Mouse (Mus musculus): ENCODE results near the gene Zic4.

Gene Zic4

DNA sequence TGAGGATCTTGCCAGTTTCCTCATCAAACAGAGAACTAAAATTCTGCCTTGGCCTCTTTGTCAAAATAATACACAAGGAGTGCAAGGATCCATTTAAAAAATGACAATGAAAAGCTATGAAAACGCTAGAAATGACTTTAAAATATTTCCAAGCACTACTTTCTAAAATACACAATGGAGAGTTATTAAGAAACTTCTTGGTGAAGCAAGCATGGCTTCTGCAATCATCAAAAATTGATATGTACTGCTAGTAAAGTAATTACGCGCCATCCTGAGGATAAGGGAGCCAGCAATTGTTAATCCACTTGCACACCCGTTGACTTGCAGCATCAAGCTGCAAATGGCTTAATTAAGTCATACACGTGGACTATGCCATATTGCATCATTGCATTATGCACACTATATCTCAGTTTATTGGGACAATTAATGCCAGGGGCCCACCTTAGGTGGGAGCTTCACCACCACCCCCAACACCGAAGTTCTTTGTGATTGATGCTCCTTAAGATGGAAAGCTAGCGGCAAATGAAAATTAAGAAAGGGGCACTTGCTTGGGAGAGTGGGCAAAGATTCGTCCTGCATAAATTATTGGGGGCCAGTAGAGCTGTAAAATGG, 38.4 kb downstream of the Zic4 start:
- no peak for DNase-seq (ENCODE audit: low spot score in 2 of 2)

DNA sequence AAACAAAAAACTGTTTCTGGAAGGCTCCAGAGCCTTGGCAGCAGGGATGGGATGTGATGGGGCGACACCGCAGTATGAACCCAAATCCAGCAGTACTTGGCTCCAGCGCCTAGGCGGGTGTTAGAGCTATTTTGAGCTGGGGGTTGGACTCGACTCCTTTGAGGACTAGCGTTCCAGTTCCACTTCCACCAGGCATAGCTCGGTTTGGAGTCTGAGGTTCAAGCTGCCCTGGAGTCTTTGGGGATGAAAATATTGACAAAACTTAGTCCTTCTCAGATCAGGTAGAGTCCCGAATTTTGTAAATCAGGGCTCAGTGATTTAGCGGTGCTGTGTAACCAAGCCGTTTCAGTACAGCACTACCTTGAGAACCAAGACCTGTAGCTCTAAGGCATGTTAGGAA, 39.3 kb downstream of the Zic4 start:
- no peak for DNase-seq (ENCODE audit: low spot score in 2 of 2)

- DNase-seq (ENCODE audit: low spot score in 2 of 2), result no peak
Observed at GRCm38 (mm10) chr9:91404229-91404628, 42.0 kb downstream of the Zic4 start.

GRCm38 (mm10) chr9:91404905-91405752, 42.9 kb downstream of the Zic4 start:
- no peak for DNase-seq (ENCODE audit: low spot score in 2 of 2)

DNA sequence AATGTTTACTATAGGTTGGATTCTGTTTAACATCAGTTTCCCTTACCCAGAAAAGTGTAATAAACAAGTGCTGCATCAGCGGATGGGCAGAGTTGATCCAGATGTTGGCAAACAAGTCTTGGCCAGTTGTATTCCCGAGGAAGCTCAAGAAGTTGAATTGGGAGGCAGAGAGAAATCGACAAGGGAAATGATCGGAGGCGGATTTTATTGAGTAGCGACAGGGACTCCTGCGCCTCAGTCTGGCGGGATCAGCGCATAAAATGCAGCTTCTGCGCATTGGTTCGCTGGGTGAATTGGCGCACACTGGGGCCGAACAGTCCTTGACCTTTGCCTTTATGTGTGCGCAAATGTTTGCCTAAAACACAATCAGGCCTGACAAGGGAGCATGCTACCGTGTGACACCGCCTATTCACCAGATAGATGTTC, 43.6 kb downstream of the Zic4 start:
- no peak for DNase-seq (ENCODE audit: low spot score in 2 of 2)

DNA sequence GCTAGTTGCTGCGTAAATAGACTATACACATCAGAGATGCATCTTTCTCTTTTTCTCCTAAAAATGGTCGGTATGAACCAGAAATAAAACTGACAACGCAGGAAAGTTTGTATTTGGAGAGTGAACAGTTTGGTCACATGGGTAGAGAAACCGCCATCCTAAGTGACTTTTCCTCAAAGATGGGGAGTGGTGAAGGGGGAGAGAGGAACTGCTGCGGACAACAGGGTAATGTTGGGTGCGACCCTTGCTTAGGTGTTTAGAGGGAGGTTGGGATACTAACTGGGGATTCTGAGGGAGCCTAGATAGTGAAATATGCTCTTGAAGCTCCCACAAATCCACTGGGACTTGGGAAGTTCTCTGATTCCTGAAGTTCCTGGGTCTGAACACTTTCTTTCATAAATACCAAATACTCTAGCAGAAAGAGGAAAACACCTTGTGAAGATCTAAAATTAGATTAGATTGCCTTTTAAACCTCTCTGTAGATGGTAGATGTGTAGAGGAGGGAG, 44.1 kb downstream of the Zic4 start:
- DNase-seq (ENCODE audit: low spot score in 2 of 2), result no peak

DNA sequence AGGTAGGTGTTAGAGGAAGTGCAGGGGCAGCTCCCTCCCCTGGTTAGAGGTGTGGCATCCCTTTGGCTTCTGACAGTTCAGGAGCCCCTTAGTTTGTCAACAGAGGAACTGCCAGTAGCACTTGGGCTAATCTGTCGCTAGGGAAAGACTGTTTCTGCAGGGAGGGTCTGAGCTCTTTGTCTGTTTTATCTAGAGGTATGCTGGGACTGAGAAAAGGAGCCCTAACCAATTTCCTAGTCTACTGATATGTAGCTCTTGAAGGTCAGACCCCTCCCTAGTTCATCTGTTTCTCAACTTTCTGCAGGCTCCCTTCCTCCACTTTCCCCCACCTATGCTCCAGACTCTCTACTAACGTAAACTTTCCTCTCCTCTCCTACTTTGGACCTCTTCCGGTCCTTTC, 47.6 kb downstream of the Zic4 start:
- no peak for DNase-seq (ENCODE audit: low spot score in 2 of 2)

DNA sequence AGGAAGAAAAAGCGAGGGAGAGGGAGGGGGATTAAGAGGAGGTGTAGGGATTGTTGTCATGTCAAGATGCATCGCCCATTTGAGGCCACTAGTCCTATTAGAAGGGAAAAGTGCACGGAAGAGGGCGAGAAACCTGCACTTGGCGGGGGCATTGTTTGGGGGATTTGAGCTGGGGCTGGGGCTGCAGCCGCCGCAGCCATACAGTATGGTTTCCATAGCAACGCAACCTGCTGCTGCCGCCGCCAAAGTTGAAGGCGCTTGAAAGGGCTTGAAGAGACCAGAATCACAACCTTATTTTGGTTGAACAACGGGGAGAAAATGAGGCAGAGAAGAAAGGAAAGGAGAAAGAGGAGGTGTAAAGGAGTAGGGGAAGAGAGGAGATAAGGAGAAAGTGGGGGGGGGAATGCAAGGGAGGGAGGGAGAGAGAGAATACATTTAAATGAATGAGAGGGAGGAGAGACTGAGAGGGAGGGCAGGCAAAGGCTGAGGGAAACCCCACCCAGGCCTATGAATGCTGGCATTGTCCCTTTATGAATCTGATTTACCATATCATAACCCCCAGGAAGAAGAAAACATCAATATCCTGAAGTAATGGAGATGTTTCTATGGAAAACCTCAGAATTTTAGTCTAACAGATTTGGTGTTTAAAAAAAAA, 51.9 kb downstream of the Zic4 start:
- no peak for DNase-seq (ENCODE audit: low spot score in 2 of 2)

DNA sequence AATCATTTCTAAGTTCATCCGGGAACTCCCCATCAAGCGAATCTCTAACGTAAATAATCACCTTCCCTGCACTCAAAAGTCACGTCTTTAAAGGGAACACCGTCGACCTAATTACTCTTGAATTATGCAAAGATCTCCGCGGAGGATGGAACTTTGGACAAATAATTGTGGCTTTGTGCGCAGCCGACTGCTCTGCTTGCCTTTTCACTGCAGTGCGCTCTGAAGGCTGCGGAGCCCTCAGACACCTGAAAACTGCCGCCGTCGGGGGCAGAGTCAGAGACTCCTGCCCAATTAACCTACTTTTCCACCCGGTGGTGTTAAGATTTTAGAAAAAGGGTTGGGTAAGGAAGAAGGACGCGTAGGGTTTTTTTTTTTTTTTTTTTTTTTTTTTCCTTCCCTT, 58.2 kb downstream of the Zic4 start:
- no peak for DNase-seq (ENCODE audit: low spot score in 2 of 2)

Measured in spleen, postnatal 14 days (tissue).